Mouse (Mus musculus) NIH3T3 (cell line): ENCODE results near the gene Gm10570.

Experiments
- DNase-seq: peaks from one replicate; pipeline ENCODE4 v3.0.0-alpha.2; 2012; ENCODE audit warnings: low read depth

Gm10570 gene

GRCm38 (mm10) chr4:130308231-130309081 is at the start of gene Gm10570, which contains the start of gene Fabp3:
Gene Gm10570 (minus strand): TSS chr4:130308674.
Gene Fabp3 (plus strand): TSS chr4:130308595.
- no peak for DNase-seq

- no peak for DNase-seq
Observed at GRCm38 (mm10) chr4:130357946-130358345, 49.5 kb upstream of the Gm10570 start.

GRCm38 (mm10) chr4:130352588-130352987 is 44.1 kb upstream of the Gm10570 start:
- DNase-seq, result no peak

- DNase-seq, result no peak
Observed at GRCm38 (mm10) chr4:130350690-130351422, 42.4 kb upstream of the Gm10570 start.

- DNase-seq, result peak; percentile 14
Observed at GRCm38 (mm10) chr4:130349666-130350065, 41.2 kb upstream of the Gm10570 start.

- DNase-seq, result peak; percentile 84
Observed at GRCm38 (mm10) chr4:130341691-130342090, 33.2 kb upstream of the Gm10570 start.

- no peak for DNase-seq
Observed at GRCm38 (mm10) chr4:130335867-130336266, 27.4 kb upstream of the Gm10570 start.

GRCm38 (mm10) chr4:130327366-130327765 is 18.9 kb upstream of the Gm10570 start:
- DNase-seq, result no peak

GRCm38 (mm10) chr4:130325446-130325845 is 17.0 kb upstream of the Gm10570 start:
- DNase-seq, result no peak

GRCm38 (mm10) chr4:130323607-130324006 is 15.1 kb upstream of the Gm10570 start:
- DNase-seq, result no peak

GRCm38 (mm10) chr4:130323165-130323564 is 14.7 kb upstream of the Gm10570 start:
- DNase-seq, result no peak

- no peak for DNase-seq
Observed at GRCm38 (mm10) chr4:130322567-130322966, 14.1 kb upstream of the Gm10570 start.

GRCm38 (mm10) chr4:130321640-130322039 is 13.2 kb upstream of the Gm10570 start:
- no peak for DNase-seq

GRCm38 (mm10) chr4:130319564-130319963 is 11.1 kb upstream of the Gm10570 start:
- DNase-seq, result no peak

GRCm38 (mm10) chr4:130318122-130318521 is 9.6 kb upstream of the Gm10570 start:
- peak; percentile 30 for DNase-seq

GRCm38 (mm10) chr4:130316691-130317090 is 8.2 kb upstream of the Gm10570 start:
- DNase-seq, result no peak

- peak; percentile 63 for DNase-seq
Observed at GRCm38 (mm10) chr4:130315771-130316527, 7.5 kb upstream of the Gm10570 start.

GRCm38 (mm10) chr4:130313552-130313951 is 5.1 kb upstream of the Gm10570 start:
- DNase-seq, result no peak

GRCm38 (mm10) chr4:130312526-130312925 is 4.1 kb upstream of the Gm10570 start:
- no peak for DNase-seq

- DNase-seq, result no peak
Observed at GRCm38 (mm10) chr4:130309254-130309653, 780 bp upstream of the Gm10570 start.

- no peak for DNase-seq
Observed at GRCm38 (mm10) chr4:130307851-130308230, 633 bp downstream of the Gm10570 start.
